Mouse (Mus musculus) forebrain, embryonic 14.5 days (tissue): ENCODE data around the gene Olfr688. TPM values are rescaled to one million over a fixed set of nuclear protein-coding genes. Genes with fewer than 3 reads are reported as not detected.

Experiments
- polyA plus RNA-seq: library from polyadenylated mRNA; unstranded; fragments of >200 nt; fragmentation: Nextera tagmentation; extraction: Ambion mirVana; gene quantifications from 2 replicates; pipeline ENCODE4 v1.2.1, GENCODE M21; 2014

Gene Olfr688
- polyA plus RNA-seq, 1 experiment from 2014 or later = not detected

Other genes starting within 250 kb of the Olfr688 start
- gene Olfr677, start 236.7 kb upstream of the Olfr688 start, polyA plus RNA-seq = not detected in 2 replicates
- gene Olfr678, start 223.6 kb upstream of the Olfr688 start, polyA plus RNA-seq = not detected in 2 replicates
- not detected in 2 replicates for gene Olfr679, start 206.9 kb upstream of the Olfr688 start, polyA plus RNA-seq
- not detected in 2 replicates for gene Olfr680-ps1, start 195.3 kb upstream of the Olfr688 start, polyA plus RNA-seq
- gene Olfr681, start 171.3 kb upstream of the Olfr688 start, polyA plus RNA-seq = not detected in 2 replicates
- not detected in 2 replicates for gene Olfr683, start 141.1 kb upstream of the Olfr688 start, polyA plus RNA-seq
- gene Olfr684, start 124.4 kb upstream of the Olfr688 start, polyA plus RNA-seq = not detected in 2 replicates
- not detected in 2 replicates for gene Olfr685, start 102.1 kb upstream of the Olfr688 start, polyA plus RNA-seq
- not detected in 2 replicates for gene Olfr686, start 80.6 kb upstream of the Olfr688 start, polyA plus RNA-seq
- not detected in 2 replicates for gene Olfr689, start 23.1 kb downstream of the Olfr688 start, polyA plus RNA-seq
- not detected in 2 replicates for gene Olfr690, start 46.0 kb downstream of the Olfr688 start, polyA plus RNA-seq
- not detected in 2 replicates for gene Olfr691, start 54.2 kb downstream of the Olfr688 start, polyA plus RNA-seq
- not detected in 2 replicates for gene Olfr692, start 80.1 kb downstream of the Olfr688 start, polyA plus RNA-seq
- not detected in 2 replicates for gene Gm5901, start 86.9 kb downstream of the Olfr688 start, polyA plus RNA-seq
- gene Fam160a2, start 112.0 kb downstream of the Olfr688 start, polyA plus RNA-seq = 30.4 and 39.8 TPM in 2 replicates
- not detected in 2 replicates for gene Cnga4, start 116.5 kb downstream of the Olfr688 start, polyA plus RNA-seq
- 1.1 and 1.6 TPM in 2 replicates for gene Cckbr, start 137.6 kb downstream of the Olfr688 start, polyA plus RNA-seq
- 28.6 and 31.3 TPM in 2 replicates for gene Cavin3, start 194.2 kb downstream of the Olfr688 start, polyA plus RNA-seq